Mouse (Mus musculus) spleen, adult 2 months (tissue): Measurements from ENCODE around the gene 4933400A11Rik.

Source experiments
- CTCF ChIP-seq: fragments of 200-500 bp; IDR thresholded peaks from 2 replicates; pipeline ENCODE4 v1.5.1; 2011; ENCODE audit warnings: mild to moderate bottlenecking, inconsistent platforms; ENCODE audit not compliant: insufficient read depth, insufficient read length, insufficient replicate concordance; ENCODE audit errors: extremely low read depth
- POLR2A ChIP-seq: fragments of 200-500 bp; IDR thresholded peaks from 2 replicates; pipeline ENCODE4 v1.6.1; 2011; ENCODE audit warnings: low read depth, low read length, inconsistent platforms

GRCm38 (mm10) chrX:169797148-169797547 lies 17.7 kb upstream of the 4933400A11Rik start:
- no peak for TF ChIP-seq POLR2A
- no peak for TF ChIP-seq CTCF
